Mouse (Mus musculus) ES-E14 (cell line): ENCODE data around the gene Tfrc. TPM values are rescaled to one million over a fixed set of nuclear protein-coding genes. Genes with fewer than 3 reads are reported as not detected.

Source experiments
- DNase-seq: peaks from one replicate; pipeline ENCODE4 v3.0.0-alpha.2; 2013; ENCODE audit warnings: low read depth, low spot score
- H3K27ac ChIP-seq: 2 replicates; pipeline ENCODE4 v1.5.1; 2012; ENCODE audit warnings: low read depth, mild to moderate bottlenecking, low read length, moderate library complexity, mixed read lengths; ENCODE audit not compliant: poor library complexity, insufficient read depth, severe bottlenecking
- H3K36me3 ChIP-seq: 2 replicates; pipeline ENCODE4 v1.6.1; 2012; ENCODE audit warnings: mild to moderate bottlenecking, low read length, moderate library complexity, mixed read lengths; ENCODE audit not compliant: control insufficient read depth, poor library complexity, insufficient read depth, severe bottlenecking
- H3K4me1 ChIP-seq, 2 experiments: fragments of 150-350 bp in 1 of 2; sonication (generic) in 1 of 2; 2 replicates each; pipeline ENCODE4 v1.6.1; 2012; ENCODE audit warnings: low read length in 2 of 2, mild to moderate bottlenecking in 1 of 2, mixed read lengths in 1 of 2; ENCODE audit not compliant: control insufficient read depth in 2 of 2, insufficient read depth in 2 of 2, poor library complexity in 1 of 2
- H3K4me3 ChIP-seq, 2 experiments: fragments of 150-350 bp in 1 of 2; sonication (generic) in 1 of 2; 2 replicates each; pipeline ENCODE4 v1.5.1; 2012; ENCODE audit warnings: low read length in 2 of 2, low read depth in 1 of 2, mild to moderate bottlenecking in 1 of 2, mixed read lengths in 1 of 2; ENCODE audit not compliant: insufficient read depth in 1 of 2, poor library complexity in 1 of 2, severe bottlenecking in 1 of 2
- H3K9ac ChIP-seq: 2 replicates; pipeline ENCODE4 v1.6.1; 2012; ENCODE audit warnings: low read depth, mild to moderate bottlenecking, low read length, mixed read lengths; ENCODE audit not compliant: poor library complexity, insufficient read depth, severe bottlenecking
- H3K9me3 ChIP-seq: fragments of 150-350 bp; sonication (generic); 2 replicates; pipeline ENCODE4 v1.6.1; 2012; ENCODE audit warnings: low read depth, mild to moderate bottlenecking, low read length; ENCODE audit not compliant: control insufficient read depth, insufficient read depth
- CHD2 ChIP-seq: IDR thresholded peaks from 2 replicates; pipeline ENCODE4 v1.6.1; 2014; ENCODE audit warnings: mild to moderate bottlenecking, low read depth, low read length, inconsistent platforms
- HCFC1 ChIP-seq: IDR thresholded peaks from 2 replicates; pipeline ENCODE4 v1.6.1; 2012; ENCODE audit warnings: low read length, inconsistent platforms, borderline replicate concordance; ENCODE audit not compliant: insufficient read depth
- MAFK ChIP-seq: IDR thresholded peaks from 2 replicates; pipeline ENCODE4 v1.6.1; 2014; ENCODE audit warnings: mild to moderate bottlenecking, low read depth, low read length, inconsistent platforms; ENCODE audit not compliant: insufficient read depth
- ZC3H11A ChIP-seq: IDR thresholded peaks from 2 replicates; pipeline ENCODE4 v1.6.1; 2012; ENCODE audit warnings: low read depth, mild to moderate bottlenecking, inconsistent platforms, low read length, borderline replicate concordance
- ZNF384 ChIP-seq: IDR thresholded peaks from 2 replicates; pipeline ENCODE4 v1.6.1; 2012; ENCODE audit warnings: low read depth, low read length, inconsistent platforms
- in situ Hi-C, 2 experiments: fragments of 600-800 bp; cut with MboI; formaldehyde crosslinking; loops; one replicate each; pipeline ENCODE4 v1.15.1; 2025; ENCODE audit warnings: low sequenced_read_pairs in 2 of 2, inconsistent platforms in 1 of 2; ENCODE audit not compliant: unreplicated experiment in 2 of 2
- total RNA-seq: library from RNA; depleted of rRNA; stranded (reverse); fragments of 300-350 nt; gene quantifications from 2 replicates; pipeline ENCODE4 v1.2.3, GENCODE M21; 2012

Gene Tfrc
- total RNA-seq, 1 experiment = 334 TPM

- no peak for DNase-seq
- H3K4me3 ChIP-seq = peak overlapping the region; percentile 10 to 64
- H3K36me3 ChIP-seq = peaks cover 10% of the 10 kb centered on the region; the same call in 1 of the 2 replicates
- no peaks in the 10 kb centered on the region for H3K9me3 ChIP-seq
- H3K4me1 ChIP-seq = peaks cover 12 to 48% of the 10 kb centered on the region in 2 experiments
- no peak overlapping the region for H3K27ac ChIP-seq
- in situ Hi-C loops = no loop called here
- TF ChIP-seq ZNF384 (no peak), ZC3H11A (0 out of 2 replicates have a peak, but pooled peaks have one; percentile 31)
- peak overlapping the region; percentile 57; the same call in 1 of the 2 replicates for H3K9ac ChIP-seq
Measured at GRCm38 (mm10) chr16:32659385-32659784, 50.7 kb downstream of the Tfrc start.

- Histone ChIP-seq H3K27ac (no peak overlapping the region), H3K9ac (no peak overlapping the region), H3K4me1 (peaks cover 12 to 48% of the 10 kb centered on the region in 2 experiments), H3K4me3 (no peak overlapping the region), H3K36me3 (peaks cover 10% of the 10 kb centered on the region; the same call in 1 of the 2 replicates), H3K9me3 (no peaks in the 10 kb centered on the region)
- DNase-seq = no peak
- TF ChIP-seq CHD2 (no peak), HCFC1 (no peak), ZC3H11A (no peak)
- in situ Hi-C loops = no loop called here
Measured at GRCm38 (mm10) chr16:32660095-32660494, 51.4 kb downstream of the Tfrc start.

DNA sequence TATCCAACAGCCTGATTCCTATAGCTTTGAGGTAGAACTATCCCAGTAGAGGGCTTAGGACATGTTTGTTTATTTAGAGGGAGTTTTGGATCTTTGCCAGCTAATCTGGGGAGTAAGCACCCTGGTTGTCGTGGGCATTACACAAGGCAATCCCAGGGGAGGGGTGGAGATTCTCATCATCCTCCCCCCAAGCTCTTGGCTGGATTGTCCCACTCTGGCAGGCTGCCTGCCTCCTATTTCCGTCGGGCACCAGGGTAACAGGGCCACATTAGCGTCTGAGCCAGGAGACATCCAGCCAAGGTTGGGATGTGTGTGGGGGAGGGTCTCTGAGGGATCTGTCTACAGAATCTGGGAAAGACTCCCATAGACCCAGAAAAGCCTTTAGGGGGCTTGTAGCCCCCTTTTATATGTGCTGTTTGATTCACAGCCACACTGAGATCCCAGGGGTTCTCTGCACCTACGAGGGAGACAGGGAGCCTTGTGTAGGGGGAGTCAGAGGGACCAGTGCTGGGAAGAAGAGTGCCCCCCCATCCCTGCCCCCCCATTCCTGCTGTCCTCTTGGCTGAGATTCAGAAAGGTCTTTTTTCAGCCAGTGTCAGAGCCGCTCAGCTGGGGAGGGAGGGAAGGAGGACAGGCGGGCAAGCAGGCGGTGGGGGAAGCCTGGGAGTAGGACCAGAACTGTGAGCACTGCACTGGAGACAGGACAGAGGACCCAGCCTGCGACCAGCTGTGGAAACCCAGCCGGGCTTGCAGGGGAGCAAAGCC lies 52.0 kb downstream of the Tfrc start:
- TF ChIP-seq HCFC1 = no peak
- no peak for TF ChIP-seq MAFK
- no peak for TF ChIP-seq ZNF384
- TF ChIP-seq CHD2 = no peak
- no peak for TF ChIP-seq ZC3H11A
- in situ Hi-C loops = no loop called here
- Histone ChIP-seq H3K36me3 (peaks cover 10% of the 10 kb centered on the region; the same call in 1 of the 2 replicates), H3K4me1 (peaks cover 13 to 53% of the 10 kb centered on the region in 2 experiments), H3K9ac (0 out of 2 replicates have a peak overlapping the region, but pooled peaks have one; percentile 23), H3K4me3 (no peak overlapping the region), H3K9me3 (no peaks in the 10 kb centered on the region), H3K27ac (no peak overlapping the region)
- DNase-seq = no peak

GRCm38 (mm10) chr16:32661493-32661921 lies 52.8 kb downstream of the Tfrc start:
- Histone ChIP-seq H3K27ac (no peak overlapping the region), H3K9ac (no peak overlapping the region; the same call in 1 of the 2 replicates), H3K36me3 (peaks cover 10% of the 10 kb centered on the region; the same call in 1 of the 2 replicates), H3K4me1 (peaks cover 12 to 53% of the 10 kb centered on the region in 2 experiments), H3K4me3 (no peak overlapping the region), H3K9me3 (no peaks in the 10 kb centered on the region)
- no peak for DNase-seq
- TF ChIP-seq HCFC1 (no peak), ZNF384 (no peak), MAFK (no peak), ZC3H11A (no peak), CHD2 (no peak)
- in situ Hi-C loops = no loop called here
